18 mouse cellular contexts compared by ENCODE assay signal in genomic region chr15:94811550-94811949, GRCm38 (mm10).
DNase-seq lines count a peak whose midpoint lies in the region; ATAC-seq and TF ChIP-seq lines count a peak whose summit lies in the region.
"Had no signal": no experiment of that assay in that cellular context is flagged by ENCODE, and none has a peak within 500 bp of the region (broad histone marks: within the 10 kb centered on the region; RNA-seq: fewer than 3 reads in every experiment).

No protein-coding gene starts in this region.

- no peak overlapping the region for H3K4me3 ChIP-seq in embryonic facial prominence, embryonic 15.5 days (replicated peaks)
- H3K4me3 ChIP-seq: heart, embryonic 12.5 days; lung, embryonic 15.5 days had no signal

- peak; percentile 83 for ATAC-seq in embryonic facial prominence, embryonic 15.5 days (ENCODE audit: insufficient number of reproducible peaks, low FRiP score, low TSS enrichment, low read depth)

- no peak overlapping the region for H3K4me2 ChIP-seq in embryonic facial prominence, embryonic 15.5 days (replicated peaks)
- H3K4me2 ChIP-seq: heart, embryonic 12.5 days; lung, embryonic 15.5 days had no signal

- H3K9me3 ChIP-seq in embryonic facial prominence, embryonic 15.5 days (replicated peaks): no peaks in the 10 kb centered on the region
- H3K9me3 ChIP-seq: lung, embryonic 15.5 days had no signal

- H3K36me3 ChIP-seq in embryonic facial prominence, embryonic 15.5 days: no peaks in the 10 kb centered on the region
- H3K36me3 ChIP-seq: heart, embryonic 12.5 days; lung, embryonic 15.5 days had no signal

- TF ChIP-seq POLR2A in brain, embryonic 14.5 days (IDR thresholded peaks at IDR 0.05; ENCODE audit: borderline replicate concordance, extremely low read depth, insufficient read depth, insufficient read length, poor library complexity, severe bottlenecking): no peak

- no peak overlapping the region for H3K9ac ChIP-seq in embryonic facial prominence, embryonic 15.5 days
- H3K9ac ChIP-seq: heart, embryonic 12.5 days; lung, embryonic 15.5 days had no signal

- WGBS in embryonic facial prominence, embryonic 15.5 days: 42% methylated on average over 5 of the region's 5 CpGs

- no peak overlapping the region for H3K27ac ChIP-seq in embryonic facial prominence, embryonic 15.5 days (replicated peaks)
- H3K27ac ChIP-seq: lung, embryonic 15.5 days had no signal

- no peak for TF ChIP-seq CTCF in brain, embryonic 14.5 days (IDR thresholded peaks at IDR 0.05; ENCODE audit: borderline replicate concordance, extremely low read depth, insufficient read depth, insufficient read length)

- DNase-seq in heart, adult 11 months: peak; percentile 59
- no peak for DNase-seq in heart, adult 9 months (ENCODE audit: low spot score in 2 of 2)
- peak; percentile 67 for DNase-seq in brain, embryonic 14.5 days (ENCODE audit: low read depth)
- peak; percentile 66 for DNase-seq in mesoderm, embryonic 11.5 days (ENCODE audit: low read depth, low spot score)
- DNase-seq in spleen, postnatal 36 days (ENCODE audit: low spot score in 2 of 2): no peak
- DNase-seq in adrenal gland, postnatal 10 days: no peak
- no peak for DNase-seq in layer of hippocampus, adult 18-20 months (ENCODE audit: low spot score in 2 of 2)
- DNase-seq: adrenal gland, adult 2 months; cerebellum, postnatal 10 days; gastrocnemius, postnatal 14 days; heart, postnatal 4 days; kidney, adult 18-20 months; kidney, postnatal 4 days; liver; thymus, postnatal 4 days had no signal

- peaks cover 11% of the 10 kb centered on the region; the same call in 1 of the 2 replicates for H3K4me1 ChIP-seq in embryonic facial prominence, embryonic 15.5 days
- H3K4me1 ChIP-seq: heart, embryonic 12.5 days; lung, embryonic 15.5 days had no signal

- H3K27me3 ChIP-seq in embryonic facial prominence, embryonic 15.5 days: no peaks in the 10 kb centered on the region
- H3K27me3 ChIP-seq: lung, embryonic 15.5 days had no signal

Comparison
In these comparisons a context has a peak if more than half of its experiments do, and no peak if none do; other contexts are left out.
1. DNase-seq: peak in heart, adult 11 months (single experiment), brain, embryonic 14.5 days (single experiment) and mesoderm, embryonic 11.5 days (single experiment); none in heart, adult 9 months (0 of 2), spleen, postnatal 36 days (0 of 2), adrenal gland, postnatal 10 days (single experiment) and layer of hippocampus, adult 18-20 months (0 of 2).